Mouse (Mus musculus): ENCODE results near the gene Sec14l5. TPM values are rescaled to one million over a fixed set of nuclear protein-coding genes. Genes with fewer than 3 reads are reported as not detected.
"Not testable (repeated sequence)": the region's sequence is repeated elsewhere in the genome, so short reads cannot be mapped to it uniquely, and the experiment has no call there.

Gene Sec14l5
- polyA plus RNA-seq, 1 experiment from 2014 or later = not detected

DNA sequence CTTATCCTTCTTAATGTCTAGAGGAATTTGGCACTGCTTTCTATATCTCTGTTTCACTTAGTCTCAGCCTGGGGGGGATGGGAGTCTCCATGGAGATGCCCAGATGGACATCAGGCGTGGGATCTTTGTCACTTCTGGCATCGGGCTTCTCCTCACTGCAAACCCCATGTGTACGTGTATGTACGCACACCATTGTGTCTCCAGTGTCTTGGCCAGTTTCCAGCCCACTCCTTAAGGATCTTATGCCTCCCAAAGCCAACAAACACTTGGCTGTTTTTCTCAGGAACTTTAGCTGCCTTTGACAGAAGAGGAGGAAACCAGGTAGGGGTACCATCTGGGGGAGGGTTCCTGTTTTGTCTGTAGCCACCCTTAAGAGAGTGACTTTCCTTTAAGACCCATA, 74.5 kb downstream of the Sec14l5 start:
- ATAC-seq = no peak
- H3K36me3 ChIP-seq (ENCODE audit: control insufficient read depth, insufficient read depth, low read length) = no peaks in the 10 kb centered on the region
- H3K27me3 ChIP-seq (replicated peaks; ENCODE audit: control insufficient read depth, insufficient read depth, low read length) = 0 out of 2 replicates have a peak, but pooled peaks cover 2% of the 10 kb centered on the region
- no peak overlapping the region for H3K4me2 ChIP-seq (ENCODE audit: low read depth, low read length)
- no peak overlapping the region for H3K9ac ChIP-seq (ENCODE audit: low read depth, low read length)
- 62% methylated on average over 4 of the region's 4 CpGs for WGBS
- no peaks in the 10 kb centered on the region for H3K9me3 ChIP-seq (ENCODE audit: control insufficient read depth, low read length)
- no peak overlapping the region for H3K27ac ChIP-seq (ENCODE audit: low read length)
- no peaks in the 10 kb centered on the region for H3K4me1 ChIP-seq (ENCODE audit: control insufficient read depth, insufficient read depth, low read length)
- no peak overlapping the region for H3K4me3 ChIP-seq (ENCODE audit: low read length)

DNA sequence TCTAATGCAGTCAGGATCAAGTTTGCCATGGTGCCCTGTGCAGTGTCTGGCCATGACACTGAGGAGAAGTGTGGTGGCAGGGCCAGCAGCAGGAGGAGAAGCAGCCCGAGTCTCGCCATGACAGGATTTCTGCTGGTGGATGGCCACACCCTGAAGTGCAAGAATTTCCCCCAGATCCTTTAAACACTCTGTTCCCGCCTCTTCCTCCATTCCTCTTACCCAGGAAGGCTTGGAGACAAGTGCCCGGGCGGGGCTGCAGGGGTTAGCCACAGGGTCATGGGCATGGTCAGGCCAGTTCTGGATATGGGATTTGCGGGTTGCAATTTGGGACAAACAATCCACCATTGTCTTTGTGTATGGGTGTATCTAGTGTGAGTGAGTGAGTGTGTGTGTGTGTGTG, 75.2 kb downstream of the Sec14l5 start, which contains the start of gene AU021092:
AU021092 (minus strand) TSS at position 160 of the 400 bp plus-strand sequence.
- Histone ChIP-seq H3K27me3 (replicated peaks; ENCODE audit: control insufficient read depth, insufficient read depth, low read length) (0 out of 2 replicates have a peak, but pooled peaks cover 2% of the 10 kb centered on the region), H3K9ac (ENCODE audit: low read depth, low read length) (no peak within 1 kb of the TSS), H3K4me2 (ENCODE audit: low read depth, low read length) (no peak within 1 kb of the TSS), H3K4me3 (ENCODE audit: low read length) (no peak within 1 kb of the TSS), H3K36me3 (ENCODE audit: control insufficient read depth, insufficient read depth, low read length) (no peaks in the 10 kb centered on the region), H3K27ac (ENCODE audit: low read length) (no peak within 1 kb of the TSS), H3K4me1 (ENCODE audit: control insufficient read depth, insufficient read depth, low read length) (no peaks in the 10 kb centered on the region), H3K9me3 (ENCODE audit: control insufficient read depth, low read length) (no peaks in the 10 kb centered on the region)
- no peak for ATAC-seq
- 66% methylated on average over 6 of the region's 6 CpGs for WGBS

DNA sequence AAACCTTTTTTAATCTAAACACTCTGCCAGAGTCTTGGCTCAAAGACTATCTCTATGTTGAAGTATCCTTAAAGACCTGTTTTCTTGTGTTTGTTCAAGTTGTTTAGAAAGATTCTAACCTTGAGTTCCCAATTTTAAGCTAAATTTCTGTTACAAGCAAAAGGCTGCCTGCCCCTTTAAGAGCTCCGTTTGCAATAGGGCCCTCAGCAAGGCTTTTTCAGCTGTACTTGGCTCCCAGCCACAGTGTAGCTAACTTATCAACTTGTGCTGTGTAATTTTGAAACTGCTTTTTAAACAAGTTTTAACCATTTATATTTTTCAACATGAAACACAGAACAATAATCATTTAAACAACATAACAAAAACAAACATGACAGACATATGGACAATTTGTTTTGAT, 79.6 kb downstream of the Sec14l5 start:
- H3K4me3 ChIP-seq (ENCODE audit: low read length); ATAC-seq; H3K27ac ChIP-seq (ENCODE audit: low read length); H3K27me3 ChIP-seq (replicated peaks; ENCODE audit: control insufficient read depth, insufficient read depth, low read length); H3K9ac ChIP-seq (ENCODE audit: low read depth, low read length); H3K4me1 ChIP-seq (ENCODE audit: control insufficient read depth, insufficient read depth, low read length); H3K9me3 ChIP-seq (ENCODE audit: control insufficient read depth, low read length); H3K4me2 ChIP-seq (ENCODE audit: low read depth, low read length); H3K36me3 ChIP-seq (ENCODE audit: control insufficient read depth, insufficient read depth, low read length): not testable (repeated sequence)
- WGBS = 2% methylated on average over 1 of the region's 1 CpGs

DNA sequence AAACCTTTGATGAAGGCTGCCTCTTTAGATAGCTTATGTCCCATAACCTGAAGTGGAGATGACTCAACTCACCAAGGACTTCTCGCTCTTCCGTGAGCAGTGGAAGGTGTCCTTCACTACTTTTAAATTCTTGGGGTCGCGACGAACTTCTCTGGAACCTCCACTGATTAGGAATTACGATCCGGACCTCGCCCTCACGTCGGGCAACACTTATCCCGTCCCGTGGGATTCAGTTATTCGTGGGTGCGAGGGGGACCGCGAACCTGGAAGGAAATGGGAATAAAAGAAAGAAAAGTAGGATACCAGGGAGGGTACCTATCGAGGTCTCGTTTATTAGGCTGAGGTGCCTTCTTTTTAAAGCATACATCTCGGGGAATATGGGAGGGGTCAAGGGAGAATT, 80.6 kb downstream of the Sec14l5 start:
- not testable (repeated sequence) for H3K27ac ChIP-seq (ENCODE audit: low read length); ATAC-seq

DNA sequence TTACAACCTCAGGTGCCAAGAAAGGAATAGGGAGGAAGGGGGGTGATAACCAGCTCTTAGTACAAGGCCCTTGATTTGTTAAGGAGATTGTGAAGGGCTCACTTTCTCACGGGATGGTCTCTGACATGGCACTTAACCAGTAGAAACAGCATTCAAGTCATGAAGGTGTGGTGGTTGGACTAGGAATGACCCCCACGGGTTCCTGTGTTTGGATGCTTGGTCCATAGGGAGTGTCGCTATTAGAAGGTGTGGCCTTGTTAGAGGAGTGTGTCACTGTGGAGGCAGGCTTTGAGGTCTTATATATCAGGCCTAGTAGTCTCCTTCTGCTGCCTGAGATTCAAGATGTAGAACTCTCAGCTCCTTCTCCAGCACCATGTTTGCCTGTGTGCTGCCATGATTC, 81.2 kb downstream of the Sec14l5 start:
- not testable (repeated sequence) for H3K9me3 ChIP-seq (ENCODE audit: control insufficient read depth, low read length); H3K36me3 ChIP-seq (ENCODE audit: control insufficient read depth, insufficient read depth, low read length); H3K4me3 ChIP-seq (ENCODE audit: low read length); H3K9ac ChIP-seq (ENCODE audit: low read depth, low read length); H3K27me3 ChIP-seq (replicated peaks; ENCODE audit: control insufficient read depth, insufficient read depth, low read length); ATAC-seq; H3K27ac ChIP-seq (ENCODE audit: low read length); H3K4me2 ChIP-seq (ENCODE audit: low read depth, low read length); H3K4me1 ChIP-seq (ENCODE audit: control insufficient read depth, insufficient read depth, low read length)
- WGBS = 69% methylated on average over 3 of the region's 3 CpGs

More for the DNA sequence above, 80.6 kb downstream of the Sec14l5 start:
- not testable (repeated sequence) for H3K27me3 ChIP-seq (replicated peaks; ENCODE audit: control insufficient read depth, insufficient read depth, low read length); H3K4me2 ChIP-seq (ENCODE audit: low read depth, low read length); H3K4me1 ChIP-seq (ENCODE audit: control insufficient read depth, insufficient read depth, low read length); H3K36me3 ChIP-seq (ENCODE audit: control insufficient read depth, insufficient read depth, low read length); H3K9me3 ChIP-seq (ENCODE audit: control insufficient read depth, low read length); H3K9ac ChIP-seq (ENCODE audit: low read depth, low read length); H3K4me3 ChIP-seq (ENCODE audit: low read length)
- 76% methylated on average over 19 of the region's 19 CpGs for WGBS

DNA sequence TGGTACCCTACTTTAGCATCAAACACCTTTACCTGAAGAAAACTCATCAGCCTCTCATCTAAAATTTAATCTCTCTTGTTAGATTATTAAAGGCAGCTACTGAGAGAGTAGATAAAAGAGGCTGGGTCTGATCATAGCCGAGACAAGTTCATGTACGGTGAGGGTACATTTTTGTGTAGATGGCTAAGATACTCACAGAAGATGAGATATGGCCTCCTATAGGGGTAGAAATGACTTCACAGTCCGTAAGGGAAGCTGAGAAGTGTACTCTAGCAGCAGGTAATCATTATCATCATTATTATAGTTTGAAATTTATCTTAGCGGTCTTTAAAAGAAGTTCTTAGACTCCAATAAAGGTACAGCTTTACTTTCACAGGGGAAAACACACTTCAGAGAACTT, 86.1 kb downstream of the Sec14l5 start:
- ATAC-seq = peak; percentile 43; the same call in 1 of the 2 replicates
- WGBS = 66% methylated on average over 4 of the region's 4 CpGs
- H3K9ac ChIP-seq (ENCODE audit: low read depth, low read length) = no peak overlapping the region
- H3K36me3 ChIP-seq (ENCODE audit: control insufficient read depth, insufficient read depth, low read length) = no peaks in the 10 kb centered on the region
- H3K4me3 ChIP-seq (ENCODE audit: low read length) = peak overlapping the region; percentile 93
- no peaks in the 10 kb centered on the region for H3K27me3 ChIP-seq (replicated peaks; ENCODE audit: control insufficient read depth, insufficient read depth, low read length)
- no peak overlapping the region for H3K27ac ChIP-seq (ENCODE audit: low read length)
- no peaks in the 10 kb centered on the region for H3K9me3 ChIP-seq (ENCODE audit: control insufficient read depth, low read length)
- H3K4me1 ChIP-seq (ENCODE audit: control insufficient read depth, insufficient read depth, low read length) = peaks cover 13% of the 10 kb centered on the region
- peak overlapping the region; percentile 81; the same call in 1 of the 2 replicates for H3K4me2 ChIP-seq (ENCODE audit: low read depth, low read length)

DNA sequence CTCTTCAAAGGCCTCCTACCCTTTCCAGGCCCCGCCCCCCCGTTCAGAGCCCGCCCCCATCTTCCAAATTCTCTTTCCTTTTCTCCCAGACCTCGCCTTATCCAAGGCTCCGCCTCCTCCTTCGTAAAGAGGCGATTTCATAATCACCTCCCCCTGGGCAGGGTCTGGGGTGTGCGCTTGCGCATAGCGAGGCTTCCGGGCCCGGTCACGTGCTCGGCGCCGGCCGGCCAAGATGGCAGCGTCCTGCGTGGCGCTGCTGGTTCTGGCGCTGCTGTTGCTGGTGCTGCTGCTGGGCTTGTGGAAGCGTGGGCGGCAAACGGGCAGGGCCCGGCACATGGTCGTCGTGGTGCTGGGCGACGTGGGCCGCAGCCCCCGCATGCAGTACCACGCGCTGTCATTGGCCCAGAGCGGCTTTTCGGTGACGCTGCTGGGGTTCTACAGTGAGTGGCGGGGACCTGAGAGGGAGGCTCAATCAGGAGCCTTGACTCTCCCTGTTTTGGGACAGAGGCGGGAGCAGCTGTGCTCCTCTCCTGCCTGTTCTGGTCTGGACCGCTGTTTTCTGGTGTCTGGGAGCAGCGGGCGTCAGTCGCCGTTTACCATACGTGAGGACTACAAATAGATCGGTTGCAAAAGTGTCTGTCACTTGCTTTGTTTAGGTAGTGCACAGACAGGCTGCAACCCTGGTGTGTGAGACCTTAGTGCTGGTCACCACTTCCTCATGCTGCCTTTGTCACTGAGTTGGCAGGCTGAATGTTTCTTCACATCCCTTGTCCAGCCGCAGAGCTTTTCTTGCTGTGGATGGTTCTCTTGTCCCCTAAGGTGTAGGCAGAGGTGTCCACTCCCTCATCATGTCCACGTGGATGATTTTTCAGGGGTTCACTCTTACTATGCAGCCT, 86.8 kb downstream of the Sec14l5 start, which contains the start of gene Alg1:
Alg1 (plus strand) TSS at position 204 of the 896 bp plus-strand sequence.
- 1% methylated on average over 47 of the region's 47 CpGs for WGBS
- ATAC-seq = peak; percentile 97
- Histone ChIP-seq H3K9me3 (ENCODE audit: control insufficient read depth, low read length) (no peaks in the 10 kb centered on the region), H3K4me2 (ENCODE audit: low read depth, low read length) (peak within 1 kb of the TSS; percentile 81), H3K27ac (ENCODE audit: low read length) (no peak within 1 kb of the TSS; the same call in 1 of the 2 replicates), H3K27me3 (replicated peaks; ENCODE audit: control insufficient read depth, insufficient read depth, low read length) (no peaks in the 10 kb centered on the region), H3K4me3 (ENCODE audit: low read length) (peak within 1 kb of the TSS; percentile 93), H3K9ac (ENCODE audit: low read depth, low read length) (peak within 1 kb of the TSS; percentile 86), H3K4me1 (ENCODE audit: control insufficient read depth, insufficient read depth, low read length) (peaks cover 13% of the 10 kb centered on the region), H3K36me3 (ENCODE audit: control insufficient read depth, insufficient read depth, low read length) (no peaks in the 10 kb centered on the region)

Small RNAs within 50 kb of the gene (microRNA-seq; reads per million reads assigned to microRNA genes)
- gene Gm23689 = not detected
- not detected for gene Gm26095
- not detected for gene Mir6364

Other genes with a start within 250 kb of the Sec14l5 start
- gene Nudt16l1, start 208.3 kb upstream of the Sec14l5 start, polyA plus RNA-seq (2015; fragmentation: Nextera tagmentation; extraction: Ambion mirVana) = 144 TPM in 2 replicates
- gene Anks3, start 182.9 kb upstream of the Sec14l5 start, polyA plus RNA-seq (2015; fragmentation: Nextera tagmentation; extraction: Ambion mirVana) = 39.7 and 41.3 TPM in 2 replicates
- gene Sept12, start 149.3 kb upstream of the Sec14l5 start, polyA plus RNA-seq (2015; fragmentation: Nextera tagmentation; extraction: Ambion mirVana) = 0.11 TPM in 1 of 2 replicates, not detected in the other
- 133 and 146 TPM in 2 replicates for gene Smim22, start 139.8 kb upstream of the Sec14l5 start, polyA plus RNA-seq (2015; fragmentation: Nextera tagmentation; extraction: Ambion mirVana)
- gene Rogdi, start 133.6 kb upstream of the Sec14l5 start, polyA plus RNA-seq (2015; fragmentation: Nextera tagmentation; extraction: Ambion mirVana) = 51.6 TPM in 2 replicates
- gene Glyr1, start 97.2 kb upstream of the Sec14l5 start, polyA plus RNA-seq (2015; fragmentation: Nextera tagmentation; extraction: Ambion mirVana) = 139 and 140 TPM in 2 replicates
- gene Ubn1, start 97.1 kb upstream of the Sec14l5 start, polyA plus RNA-seq (2015; fragmentation: Nextera tagmentation; extraction: Ambion mirVana) = 11.1 and 12.4 TPM in 2 replicates
- 3.1 and 3.4 TPM in 2 replicates for gene Ppl, start 14.7 kb upstream of the Sec14l5 start, polyA plus RNA-seq (2015; fragmentation: Nextera tagmentation; extraction: Ambion mirVana)
- 39.5 and 42.2 TPM in 2 replicates for gene Nagpa, start 56.9 kb downstream of the Sec14l5 start, polyA plus RNA-seq (2015; fragmentation: Nextera tagmentation; extraction: Ambion mirVana)
- 2.8 and 4.2 TPM in 2 replicates for gene AU021092, start 75.2 kb downstream of the Sec14l5 start, polyA plus RNA-seq (2015; fragmentation: Nextera tagmentation; extraction: Ambion mirVana)
- 36.7 and 38.6 TPM in 2 replicates for gene Alg1, start 86.5 kb downstream of the Sec14l5 start, polyA plus RNA-seq (2015; fragmentation: Nextera tagmentation; extraction: Ambion mirVana)
- gene Eef2kmt, start 108.9 kb downstream of the Sec14l5 start, polyA plus RNA-seq (2015; fragmentation: Nextera tagmentation; extraction: Ambion mirVana) = 34.6 and 39.1 TPM in 2 replicates

All from intestine, embryonic 16.5 days (tissue).